Mouse (Mus musculus): ENCODE results near the gene Pcp4. TPM values are rescaled to one million over a fixed set of nuclear protein-coding genes. Genes with fewer than 3 reads are reported as not detected.

Pcp4 gene
- total RNA-seq, 2 experiments from 2014 or later: 1.1 to 2.8 TPM

GRCm38 (mm10) chr16:96487007-96487684, 19.7 kb downstream of the Pcp4 start:
- DNase-seq: no peak

- DNase-seq: no peak
Measured at GRCm38 (mm10) chr16:96488038-96488437, 20.6 kb downstream of the Pcp4 start.

- no peak for DNase-seq
Measured at GRCm38 (mm10) chr16:96491530-96491929, 24.1 kb downstream of the Pcp4 start.

- DNase-seq: no peak
Measured at GRCm38 (mm10) chr16:96494079-96494478, 26.7 kb downstream of the Pcp4 start.

- DNase-seq: no peak
Measured at GRCm38 (mm10) chr16:96498951-96499350, 31.5 kb downstream of the Pcp4 start.

GRCm38 (mm10) chr16:96501241-96501640, 33.8 kb downstream of the Pcp4 start:
- peak in 1 of 2 experiments; percentile 9 for DNase-seq

- no peak for DNase-seq
Measured at GRCm38 (mm10) chr16:96502586-96502985, 35.2 kb downstream of the Pcp4 start.

GRCm38 (mm10) chr16:96514466-96514865, 47.1 kb downstream of the Pcp4 start:
- DNase-seq: peak in 1 of 2 experiments; percentile 24

- no peak for DNase-seq
Measured at GRCm38 (mm10) chr16:96527476-96527875, 60.1 kb downstream of the Pcp4 start.

- no peak for DNase-seq
Measured at GRCm38 (mm10) chr16:96528471-96528870, 61.1 kb downstream of the Pcp4 start.

- no peak for DNase-seq
Measured at GRCm38 (mm10) chr16:96529896-96530568, 62.6 kb downstream of the Pcp4 start.

- DNase-seq: no peak
Measured at GRCm38 (mm10) chr16:96530569-96530898, 63.1 kb downstream of the Pcp4 start.

- no peak for DNase-seq
Measured at GRCm38 (mm10) chr16:96531029-96531428, 63.6 kb downstream of the Pcp4 start.

- DNase-seq: peak; percentile 70 to 76
Measured at GRCm38 (mm10) chr16:96533710-96534109, 66.3 kb downstream of the Pcp4 start.

- DNase-seq: no peak
Measured at GRCm38 (mm10) chr16:96535271-96535670, 67.9 kb downstream of the Pcp4 start.

- no peak for DNase-seq
Measured at GRCm38 (mm10) chr16:96536426-96536825, 69.0 kb downstream of the Pcp4 start.

GRCm38 (mm10) chr16:96539091-96539490, 71.7 kb downstream of the Pcp4 start:
- DNase-seq: no peak

- DNase-seq: peak in 1 of 2 experiments; percentile 45
Measured at GRCm38 (mm10) chr16:96541056-96541455, 73.7 kb downstream of the Pcp4 start.

GRCm38 (mm10) chr16:96552680-96553079, 85.3 kb downstream of the Pcp4 start:
- no peak for DNase-seq

GRCm38 (mm10) chr16:96555412-96555811, 88.0 kb downstream of the Pcp4 start:
- no peak for DNase-seq

GRCm38 (mm10) chr16:96556621-96557020, 89.2 kb downstream of the Pcp4 start:
- no peak for DNase-seq

GRCm38 (mm10) chr16:96558341-96558740, 90.9 kb downstream of the Pcp4 start:
- DNase-seq: no peak

- DNase-seq: no peak
Measured at GRCm38 (mm10) chr16:96559796-96560195, 92.4 kb downstream of the Pcp4 start.

Data from heart, adult 18-20 months (tissue).